25 mouse cellular contexts compared by ENCODE assay signal in the genomic region with DNA sequence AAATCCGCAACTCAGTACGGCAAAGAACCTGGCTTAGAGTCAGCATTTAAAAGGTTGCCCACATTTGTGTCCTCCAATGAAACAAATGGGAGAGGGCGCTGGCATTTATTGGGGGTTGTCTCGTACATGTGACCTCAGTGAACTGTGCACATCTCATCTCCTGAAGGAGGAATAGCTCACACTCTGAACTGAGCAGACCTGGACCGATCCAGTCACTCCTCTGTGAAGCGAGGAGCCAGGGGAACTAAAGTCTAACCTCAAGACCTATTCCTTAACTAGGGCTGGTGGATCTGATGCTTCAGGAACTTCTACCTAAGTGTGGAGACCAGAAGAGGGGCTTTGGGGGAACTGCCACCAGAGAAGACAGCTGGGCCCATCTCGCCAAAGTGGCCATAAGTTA.
DNase-seq lines count a peak whose midpoint lies in the region; ATAC-seq and TF ChIP-seq lines count a peak whose summit lies in the region.
"Had no signal": no experiment of that assay in that cellular context is flagged by ENCODE, and none has a peak within 500 bp of the region (broad histone marks: within the 10 kb centered on the region; RNA-seq: fewer than 3 reads in every experiment).

No protein-coding gene starts in this region.

- H3K36me3 ChIP-seq in hindbrain, embryonic 14.5 days (replicated peaks; ENCODE audit: control insufficient read depth, insufficient read depth): no peaks in the 10 kb centered on the region
- H3K36me3 ChIP-seq in hindbrain, embryonic 16.5 days (ENCODE audit: control insufficient read depth, insufficient read depth, low read length): no peaks in the 10 kb centered on the region
- H3K36me3 ChIP-seq in midbrain, embryonic 11.5 days (ENCODE audit: control insufficient read depth, insufficient read depth, low read length): no peaks in the 10 kb centered on the region
- no peaks in the 10 kb centered on the region for H3K36me3 ChIP-seq in midbrain, postnatal 0 days (ENCODE audit: insufficient read depth, low read length)
- H3K36me3 ChIP-seq in midbrain, embryonic 14.5 days (ENCODE audit: control insufficient read depth, insufficient read depth, low read length): no peaks in the 10 kb centered on the region
- H3K36me3 ChIP-seq: embryonic facial prominence, embryonic 12.5 days; embryonic facial prominence, embryonic 15.5 days; heart, embryonic 12.5 days; heart, embryonic 15.5 days; hindbrain, embryonic 13.5 days had no signal

- H3K4me3 ChIP-seq in hindbrain, embryonic 14.5 days (replicated peaks; ENCODE audit: low read length): no peak overlapping the region
- no peak overlapping the region for H3K4me3 ChIP-seq in hindbrain, embryonic 16.5 days (ENCODE audit: low read length)
- no peak overlapping the region for H3K4me3 ChIP-seq in midbrain, embryonic 11.5 days (ENCODE audit: low read depth, low read length)
- H3K4me3 ChIP-seq in midbrain, postnatal 0 days (ENCODE audit: low read depth, low read length): no peak overlapping the region
- H3K4me3 ChIP-seq in midbrain, embryonic 14.5 days (replicated peaks; ENCODE audit: low read depth, low read length): no peak overlapping the region
- H3K4me3 ChIP-seq: embryonic facial prominence, embryonic 12.5 days; embryonic facial prominence, embryonic 15.5 days; gastrocnemius, adult 2 months; heart, embryonic 12.5 days; heart, embryonic 15.5 days; hindbrain, embryonic 13.5 days had no signal

- no peak overlapping the region for H3K4me2 ChIP-seq in hindbrain, embryonic 14.5 days (replicated peaks)
- H3K4me2 ChIP-seq in hindbrain, embryonic 16.5 days (ENCODE audit: low read length): no peak overlapping the region
- H3K4me2 ChIP-seq in midbrain, embryonic 11.5 days: no peak overlapping the region
- no peak overlapping the region for H3K4me2 ChIP-seq in midbrain, postnatal 0 days (ENCODE audit: low read depth, low read length, poor library complexity, severe bottlenecking)
- H3K4me2 ChIP-seq in midbrain, embryonic 14.5 days (ENCODE audit: low read length): no peak overlapping the region
- H3K4me2 ChIP-seq: embryonic facial prominence, embryonic 12.5 days; embryonic facial prominence, embryonic 15.5 days; heart, embryonic 12.5 days; heart, embryonic 15.5 days; hindbrain, embryonic 13.5 days had no signal

- no peaks in the 10 kb centered on the region for H3K9me3 ChIP-seq in hindbrain, embryonic 14.5 days (ENCODE audit: control insufficient read depth, low read length)
- H3K9me3 ChIP-seq in hindbrain, embryonic 16.5 days (ENCODE audit: control insufficient read depth, low read length): no peaks in the 10 kb centered on the region
- no peaks in the 10 kb centered on the region for H3K9me3 ChIP-seq in midbrain, embryonic 11.5 days (ENCODE audit: control insufficient read depth, low read length)
- no peaks in the 10 kb centered on the region for H3K9me3 ChIP-seq in midbrain, postnatal 0 days (ENCODE audit: low read length)
- H3K9me3 ChIP-seq in midbrain, embryonic 14.5 days (ENCODE audit: control insufficient read depth, low read length): no peaks in the 10 kb centered on the region
- H3K9me3 ChIP-seq: embryonic facial prominence, embryonic 12.5 days; embryonic facial prominence, embryonic 15.5 days; heart, embryonic 12.5 days; heart, embryonic 15.5 days; hindbrain, embryonic 13.5 days had no signal

- H3K27ac ChIP-seq in hindbrain, embryonic 14.5 days: 0 out of 2 replicates have a peak overlapping the region, but pooled peaks have one; percentile 26
- H3K27ac ChIP-seq in hindbrain, embryonic 16.5 days (ENCODE audit: low read depth, low read length): no peak overlapping the region
- no peak overlapping the region for H3K27ac ChIP-seq in midbrain, embryonic 11.5 days (ENCODE audit: low read depth, low read length)
- no peak overlapping the region for H3K27ac ChIP-seq in midbrain, postnatal 0 days (ENCODE audit: low read depth, low read length)
- H3K27ac ChIP-seq in midbrain, embryonic 14.5 days (replicated peaks; ENCODE audit: low read depth, low read length): 0 out of 2 replicates have a peak overlapping the region, but pooled peaks have one; percentile 32
- H3K27ac ChIP-seq: embryonic facial prominence, embryonic 12.5 days; embryonic facial prominence, embryonic 15.5 days; gastrocnemius, adult 2 months; heart, embryonic 15.5 days had no signal

- no peak for DNase-seq in hindbrain, embryonic 14.5 days (ENCODE audit: low spot score)
- DNase-seq in midbrain, embryonic 11.5 days (ENCODE audit: low spot score, missing footprints): peak; percentile 81
- DNase-seq in midbrain, postnatal 0 days (ENCODE audit: low spot score): no peak
- no peak for DNase-seq in midbrain, embryonic 14.5 days
- DNase-seq: adrenal gland, adult 2 months; adrenal gland, postnatal 14 days; cerebellum, adult 11 months; cerebellum, adult 2 months; cerebellum, adult 9-11 months; cerebellum, postnatal 25 days; forebrain, postnatal 0 days; gastrocnemius, adult 2 months; gastrocnemius, postnatal 14 days; heart, adult 18-20 months; heart, postnatal 10 days; heart, postnatal 36 days had no signal

- no peak overlapping the region for H3K9ac ChIP-seq in hindbrain, embryonic 14.5 days
- no peak overlapping the region for H3K9ac ChIP-seq in hindbrain, embryonic 16.5 days (ENCODE audit: low read depth, low read length)
- no peak overlapping the region for H3K9ac ChIP-seq in midbrain, embryonic 11.5 days (ENCODE audit: low read length)
- no peak overlapping the region for H3K9ac ChIP-seq in midbrain, postnatal 0 days (replicated peaks; ENCODE audit: low read length, poor library complexity, severe bottlenecking)
- H3K9ac ChIP-seq in midbrain, embryonic 14.5 days (replicated peaks; ENCODE audit: low read length): no peak overlapping the region
- H3K9ac ChIP-seq: embryonic facial prominence, embryonic 12.5 days; embryonic facial prominence, embryonic 15.5 days; forebrain, postnatal 0 days; heart, embryonic 12.5 days; heart, embryonic 15.5 days; hindbrain, embryonic 13.5 days had no signal

- WGBS in hindbrain, embryonic 14.5 days: 83% methylated on average over 7 of the region's 7 CpGs
- WGBS in hindbrain, embryonic 16.5 days: 88% methylated on average over 7 of the region's 7 CpGs
- 83% methylated on average over 7 of the region's 7 CpGs for WGBS in midbrain, embryonic 11.5 days
- 90% methylated on average over 7 of the region's 7 CpGs for WGBS in midbrain, postnatal 0 days
- WGBS in midbrain, embryonic 14.5 days: 88% methylated on average over 7 of the region's 7 CpGs

- H3K4me1 ChIP-seq in hindbrain, embryonic 14.5 days (replicated peaks; ENCODE audit: control insufficient read depth, insufficient read depth, low read length): peaks cover 15% of the 10 kb centered on the region
- peaks cover 15% of the 10 kb centered on the region for H3K4me1 ChIP-seq in hindbrain, embryonic 16.5 days (ENCODE audit: control insufficient read depth, insufficient read depth, low read depth, low read length)
- H3K4me1 ChIP-seq in midbrain, embryonic 11.5 days (ENCODE audit: control insufficient read depth, insufficient read depth, low read length): peaks cover 20% of the 10 kb centered on the region
- H3K4me1 ChIP-seq in midbrain, postnatal 0 days (ENCODE audit: insufficient read depth, low read length): 0 out of 2 replicates have a peak, but pooled peaks cover 3% of the 10 kb centered on the region
- H3K4me1 ChIP-seq in midbrain, embryonic 14.5 days (ENCODE audit: control insufficient read depth, insufficient read depth, low read length): 0 out of 2 replicates have a peak, but pooled peaks cover 11% of the 10 kb centered on the region

- TF ChIP-seq CTCF in midbrain, postnatal 0 days (IDR thresholded peaks at IDR 0.05): no peak

- no peaks in the 10 kb centered on the region for H3K27me3 ChIP-seq in hindbrain, embryonic 14.5 days (ENCODE audit: control insufficient read depth, insufficient read depth, low read length)
- no peaks in the 10 kb centered on the region for H3K27me3 ChIP-seq in hindbrain, embryonic 16.5 days (replicated peaks; ENCODE audit: control insufficient read depth, insufficient read depth, low read length)
- H3K27me3 ChIP-seq in midbrain, embryonic 11.5 days (ENCODE audit: control insufficient read depth, insufficient read depth, low read length): no peaks in the 10 kb centered on the region
- H3K27me3 ChIP-seq in midbrain, postnatal 0 days (ENCODE audit: insufficient read depth, low read length): no peaks in the 10 kb centered on the region
- H3K27me3 ChIP-seq in midbrain, embryonic 14.5 days (ENCODE audit: control insufficient read depth, insufficient read depth, low read length): no peaks in the 10 kb centered on the region
- H3K27me3 ChIP-seq: embryonic facial prominence, embryonic 15.5 days; heart, embryonic 12.5 days; heart, embryonic 15.5 days had no signal

- no peak for ATAC-seq in hindbrain, embryonic 14.5 days (ENCODE audit: low FRiP score)
- no peak for ATAC-seq in hindbrain, embryonic 16.5 days
- no peak for ATAC-seq in midbrain, embryonic 11.5 days (ENCODE audit: low FRiP score)
- no peak for ATAC-seq in midbrain, postnatal 0 days (ENCODE audit: low FRiP score)
- ATAC-seq in midbrain, embryonic 14.5 days (ENCODE audit: low FRiP score, low TSS enrichment): no peak
- no peak for ATAC-seq in megakaryocyte progenitor cell, adult 5-6 weeks (replicated peaks; ENCODE audit: poor library complexity)
- ATAC-seq: CD4-positive, CD25-positive, alpha-beta regulatory T cell, adult 4 months; forebrain, embryonic 14.5 days; forebrain, postnatal 0 days had no signal

Comparison
In these comparisons a context has a peak if more than half of its experiments do, and no peak if none do; other contexts are left out.
1. H3K27ac ChIP-seq: peak in hindbrain, embryonic 14.5 days (single experiment) and midbrain, embryonic 14.5 days (single experiment); none in hindbrain, embryonic 16.5 days (single experiment), midbrain, embryonic 11.5 days (single experiment) and midbrain, postnatal 0 days (single experiment).